Mouse (Mus musculus) hindbrain, embryonic 13.5 days (tissue): Measurements from ENCODE around the gene Gucd1. TPM values are rescaled to one million over a fixed set of nuclear protein-coding genes. Genes with fewer than 3 reads are reported as not detected.

Source experiments
- ATAC-seq: fragments of 200-750 bp; cut with Nextera tagmentation; 2 replicates; pipeline ENCODE4 v1.8.0; 2017; ENCODE audit warnings: moderate TSS enrichment; ENCODE audit not compliant: low FRiP score
- H3K27ac ChIP-seq: fragments of 300-500 bp; sonication (generic); 2 replicates; pipeline ENCODE4 v1.5.1; 2015; ENCODE audit warnings: inconsistent platforms, mild to moderate bottlenecking, moderate library complexity
- H3K27me3 ChIP-seq: fragments of 300-500 bp; sonication (generic); 2 replicates; pipeline ENCODE4 v1.6.1; 2015; ENCODE audit warnings: mild to moderate bottlenecking, inconsistent platforms
- H3K36me3 ChIP-seq: fragments of 300-500 bp; sonication (generic); 2 replicates; pipeline ENCODE4 v1.6.1; 2015; ENCODE audit warnings: mild to moderate bottlenecking, inconsistent platforms
- H3K4me1 ChIP-seq: fragments of 300-500 bp; sonication (generic); replicated peaks from 2 replicates; pipeline ENCODE4 v1.6.1; 2015; ENCODE audit warnings: inconsistent platforms
- H3K4me2 ChIP-seq: fragments of 300-500 bp; sonication (generic); 2 replicates; pipeline ENCODE4 v1.6.1; 2015; ENCODE audit warnings: inconsistent platforms, mild to moderate bottlenecking, moderate library complexity
- H3K4me3 ChIP-seq: fragments of 300-500 bp; sonication (generic); 2 replicates; pipeline ENCODE4 v1.5.1; 2015; ENCODE audit warnings: mild to moderate bottlenecking, inconsistent platforms
- H3K9ac ChIP-seq: fragments of 300-500 bp; sonication (generic); 2 replicates; pipeline ENCODE4 v1.6.1; 2015; ENCODE audit warnings: mild to moderate bottlenecking, inconsistent platforms
- H3K9me3 ChIP-seq: fragments of 300-500 bp; sonication (generic); 2 replicates; pipeline ENCODE4 v1.6.1; 2016; ENCODE audit warnings: inconsistent platforms
- WGBS: fragments of 180-500 bp; shearing (Covaris S2); methylation state at CpG from one replicate; pipeline ENCODE4 v1.1.7; 2015; 5-methylcytosine and 5-hydroxymethylcytosine counted together
- polyA plus RNA-seq: library from polyadenylated mRNA; unstranded; fragments of >200 nt; fragmentation: Nextera tagmentation; extraction: Ambion mirVana; gene quantifications from 2 replicates; pipeline ENCODE4 v1.2.1, GENCODE M21; 2015

Gene Gucd1
- polyA plus RNA-seq, 1 experiment from 2014 or later = 22.9 TPM

DNA sequence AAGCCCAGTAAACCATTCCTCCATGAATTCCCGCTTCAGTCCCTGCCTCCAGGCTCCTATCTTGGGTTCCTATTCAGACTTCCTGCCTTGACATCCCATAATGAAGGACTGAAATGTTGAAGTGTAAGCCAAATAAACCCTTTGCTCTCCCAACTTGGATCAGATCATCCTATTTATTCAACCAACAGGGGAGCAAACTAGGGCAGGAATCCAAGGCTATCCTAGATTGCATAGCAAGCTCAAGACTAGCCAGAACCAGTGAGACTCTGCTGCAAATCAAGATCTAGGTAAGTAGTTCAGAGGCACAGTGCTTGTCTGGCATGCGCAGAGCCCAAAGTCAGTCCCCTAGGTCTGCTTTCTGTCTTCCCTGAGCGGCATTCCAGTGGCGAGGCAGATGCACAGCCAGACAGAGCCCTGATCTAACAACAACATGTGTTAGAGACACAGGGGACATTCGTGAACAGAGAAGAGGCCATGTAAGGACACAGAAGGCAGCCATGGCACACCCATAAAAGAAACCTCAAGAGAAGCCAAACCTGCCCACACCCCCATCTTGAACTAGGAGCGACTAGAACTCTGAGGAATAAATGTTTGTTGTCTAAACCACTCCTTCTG, 68.9 kb downstream of the Gucd1 start:
- 84% methylated on average over 6 of the region's 6 CpGs for WGBS
- Histone ChIP-seq H3K36me3 (no peaks in the 10 kb centered on the region), H3K9me3 (no peaks in the 10 kb centered on the region), H3K9ac (no peak overlapping the region), H3K4me1 (peaks cover 25% of the 10 kb centered on the region), H3K27me3 (no peaks in the 10 kb centered on the region), H3K27ac (no peak overlapping the region), H3K4me2 (no peak overlapping the region), H3K4me3 (no peak overlapping the region)
- ATAC-seq = no peak

DNA sequence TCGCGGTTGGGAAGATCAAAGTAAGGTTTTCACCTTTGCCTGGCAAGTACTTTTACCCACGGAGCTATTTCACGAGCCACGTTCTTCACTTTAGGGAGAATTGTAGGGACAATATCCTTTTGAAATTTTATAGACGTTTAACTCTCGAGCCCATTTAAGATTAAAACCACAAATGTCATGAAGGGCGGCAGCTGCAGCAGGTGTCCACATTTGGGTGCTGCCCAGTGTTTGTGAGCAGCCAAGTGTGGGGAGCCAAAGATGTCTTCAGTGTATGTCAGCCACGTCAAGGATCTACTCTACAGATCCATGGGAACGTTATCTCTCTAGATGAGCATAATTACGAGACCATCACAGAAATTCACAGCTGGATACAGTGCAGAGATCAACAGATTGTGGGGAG, 70.3 kb downstream of the Gucd1 start:
- Histone ChIP-seq H3K4me3 (no peak overlapping the region), H3K27me3 (no peaks in the 10 kb centered on the region), H3K4me2 (no peak overlapping the region), H3K9me3 (no peaks in the 10 kb centered on the region), H3K4me1 (peaks cover 25% of the 10 kb centered on the region), H3K27ac (no peak overlapping the region), H3K9ac (no peak overlapping the region), H3K36me3 (no peaks in the 10 kb centered on the region)
- WGBS = 88% methylated on average over 11 of the region's 11 CpGs
- ATAC-seq = no peak

DNA sequence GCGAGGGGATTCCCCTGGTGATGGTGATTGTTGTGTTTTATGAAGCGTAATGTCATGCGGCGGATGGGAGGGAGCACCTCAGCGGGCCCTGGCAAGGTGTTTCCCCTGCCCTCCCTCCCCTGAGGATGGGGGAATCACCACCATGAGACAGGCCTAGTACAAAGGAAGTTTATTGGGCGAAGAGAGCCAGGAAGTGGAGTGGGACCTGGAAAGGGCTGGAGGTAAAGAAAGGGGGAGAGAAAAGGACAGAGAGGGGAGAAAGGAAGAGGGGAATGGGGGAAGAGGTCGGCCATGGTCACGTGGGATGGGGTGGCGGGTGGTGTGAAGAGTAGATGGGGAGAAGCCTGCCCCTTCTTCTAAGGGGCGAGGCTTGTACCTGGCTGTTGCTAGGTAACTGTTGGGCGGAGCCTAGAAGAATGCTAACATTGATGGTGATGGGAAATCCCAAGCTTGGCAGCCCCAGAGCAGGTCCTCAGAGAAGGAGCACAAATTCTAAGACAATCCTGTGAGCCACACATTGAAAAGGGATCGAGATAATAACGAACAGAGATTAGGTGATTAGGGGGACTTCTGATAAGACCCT, 71.2 kb downstream of the Gucd1 start:
- H3K4me1 ChIP-seq = peaks cover 20% of the 10 kb centered on the region
- 66% methylated on average over 13 of the region's 13 CpGs for WGBS
- H3K4me2 ChIP-seq = no peak overlapping the region
- no peaks in the 10 kb centered on the region for H3K27me3 ChIP-seq
- ATAC-seq = no peak
- no peak overlapping the region for H3K27ac ChIP-seq
- H3K36me3 ChIP-seq = no peaks in the 10 kb centered on the region
- no peaks in the 10 kb centered on the region for H3K9me3 ChIP-seq
- no peak overlapping the region for H3K9ac ChIP-seq
- no peak overlapping the region for H3K4me3 ChIP-seq

DNA sequence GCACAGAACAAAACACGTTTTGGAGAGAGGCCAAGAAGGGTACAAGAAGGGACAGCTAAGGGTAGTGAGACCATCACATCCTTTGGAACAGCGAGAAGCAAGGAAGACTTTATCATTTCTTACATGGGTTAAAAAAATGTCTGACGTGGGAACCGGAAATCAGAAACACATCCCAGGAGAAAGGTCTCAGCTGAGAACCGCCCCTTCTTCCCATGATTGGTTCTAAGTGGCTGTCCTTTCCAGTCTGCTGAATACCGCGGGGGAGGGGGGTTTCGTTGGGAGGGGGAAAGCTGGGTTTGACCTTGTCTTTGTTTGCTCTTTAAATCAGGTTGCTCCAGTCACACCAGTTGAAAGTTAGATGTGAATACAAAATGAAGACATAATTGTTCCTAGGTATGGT, 72.7 kb downstream of the Gucd1 start:
- 0 out of 2 replicates have a peak overlapping the region, but pooled peaks have one; percentile 35 for H3K27ac ChIP-seq
- no peak overlapping the region for H3K4me3 ChIP-seq
- no peaks in the 10 kb centered on the region for H3K27me3 ChIP-seq
- no peaks in the 10 kb centered on the region for H3K9me3 ChIP-seq
- 0 out of 2 replicates have a peak, but pooled peaks cover 9% of the 10 kb centered on the region for H3K4me1 ChIP-seq
- WGBS = 58% methylated on average over 8 of the region's 8 CpGs
- no peaks in the 10 kb centered on the region for H3K36me3 ChIP-seq
- H3K9ac ChIP-seq = no peak overlapping the region
- H3K4me2 ChIP-seq = no peak overlapping the region
- no peak for ATAC-seq

DNA sequence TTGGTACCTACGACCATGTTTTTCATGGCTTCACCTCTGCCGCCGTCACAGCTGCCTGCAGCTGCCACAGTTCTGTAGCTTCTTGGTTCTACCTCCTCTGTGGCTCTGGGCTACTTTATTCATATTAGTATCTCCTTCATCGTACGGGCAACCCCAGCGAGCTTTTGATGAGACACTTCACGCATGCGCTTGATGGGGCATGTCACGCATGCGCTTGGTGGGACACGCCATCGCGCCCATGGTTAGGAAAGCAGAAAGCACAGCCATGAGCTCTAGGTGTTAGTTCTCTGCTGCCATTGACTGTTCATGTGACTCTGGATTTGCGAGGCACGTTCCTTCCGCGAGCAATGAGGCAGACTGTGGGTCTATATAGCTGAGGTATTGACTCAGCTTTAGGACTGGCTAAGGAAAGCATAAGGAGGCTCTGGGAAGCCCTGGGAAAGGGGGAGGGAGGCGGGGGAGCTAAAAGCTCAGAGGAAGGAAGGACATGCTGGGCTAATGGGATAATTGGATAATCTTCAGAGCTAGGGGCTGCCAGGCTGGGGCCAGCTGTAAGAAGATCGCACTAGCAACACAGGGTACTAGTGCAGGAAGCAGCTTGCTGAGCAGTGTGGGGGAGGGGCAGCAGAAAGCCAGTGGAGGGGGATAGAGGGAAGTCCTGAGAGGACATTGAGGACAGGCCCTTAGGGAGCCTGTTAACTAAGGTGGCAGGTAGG, 73.5 kb downstream of the Gucd1 start:
- H3K27me3 ChIP-seq = no peaks in the 10 kb centered on the region

DNA sequence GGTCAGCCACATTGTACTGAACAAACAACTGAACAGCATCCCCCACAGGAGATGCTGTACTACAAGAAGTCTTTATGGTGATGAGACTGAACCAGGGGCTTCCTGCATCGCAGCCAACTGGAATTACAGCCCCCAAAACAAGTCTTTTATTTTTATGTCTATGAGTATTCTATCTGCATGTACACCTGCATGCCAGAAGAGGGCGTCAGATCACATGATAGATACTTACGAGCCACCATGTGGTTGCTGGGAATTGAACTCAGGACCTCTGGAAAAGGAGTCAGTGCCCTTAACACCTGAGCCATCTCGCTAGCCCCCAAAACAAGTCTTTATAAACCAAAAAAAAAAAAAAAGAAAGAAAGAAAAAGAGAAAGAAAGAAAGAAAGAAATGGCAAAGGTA, 74.8 kb downstream of the Gucd1 start:
- no peak for ATAC-seq
- Histone ChIP-seq H3K27me3 (no peaks in the 10 kb centered on the region), H3K36me3 (no peaks in the 10 kb centered on the region), H3K9me3 (no peaks in the 10 kb centered on the region), H3K4me1 (peaks cover 16% of the 10 kb centered on the region), H3K4me2 (no peak overlapping the region), H3K9ac (no peak overlapping the region), H3K4me3 (no peak overlapping the region), H3K27ac (no peak overlapping the region)
- WGBS = 79% methylated on average over 4 of the region's 4 CpGs

More for the DNA sequence above, 73.5 kb downstream of the Gucd1 start:
- Histone ChIP-seq H3K9ac (no peak overlapping the region), H3K4me1 (0 out of 2 replicates have a peak, but pooled peaks cover 9% of the 10 kb centered on the region), H3K4me2 (no peak overlapping the region), H3K36me3 (no peaks in the 10 kb centered on the region), H3K4me3 (no peak overlapping the region), H3K27ac (0 out of 2 replicates have a peak overlapping the region, but pooled peaks have one; percentile 35), H3K9me3 (no peaks in the 10 kb centered on the region)
- ATAC-seq = 0 out of 2 replicates have a peak, but pooled peaks have one; percentile 18
- WGBS = 78% methylated on average over 19 of the region's 19 CpGs

DNA sequence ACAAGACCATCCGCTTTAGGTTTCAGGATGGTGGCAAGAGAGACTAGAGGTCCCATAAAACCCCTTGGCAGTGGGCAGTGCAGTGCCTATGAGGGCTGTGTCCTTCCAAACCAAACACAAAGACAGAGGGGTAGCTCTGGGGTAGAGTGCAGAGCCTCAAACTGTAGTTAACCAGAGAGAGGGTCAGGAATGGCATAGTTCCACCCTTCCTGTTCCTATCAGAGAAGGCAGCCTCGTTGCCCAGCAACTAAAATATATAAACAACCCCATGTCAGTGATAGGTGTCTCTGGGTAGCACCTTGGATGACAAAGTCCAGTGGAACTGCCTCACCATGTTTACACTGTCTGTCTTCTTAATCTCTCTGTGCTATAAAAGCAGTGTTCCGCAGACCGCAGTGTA, 76.0 kb downstream of the Gucd1 start:
- WGBS = 85% methylated on average over 4 of the region's 4 CpGs
- H3K27me3 ChIP-seq = 0 out of 2 replicates have a peak, but pooled peaks cover 7% of the 10 kb centered on the region
- peaks cover 23% of the 10 kb centered on the region for H3K4me1 ChIP-seq
- ATAC-seq = no peak
- no peak overlapping the region for H3K4me2 ChIP-seq
- H3K9ac ChIP-seq = no peak overlapping the region
- no peak overlapping the region for H3K4me3 ChIP-seq
- no peak overlapping the region for H3K27ac ChIP-seq
- no peaks in the 10 kb centered on the region for H3K36me3 ChIP-seq
- no peaks in the 10 kb centered on the region for H3K9me3 ChIP-seq

DNA sequence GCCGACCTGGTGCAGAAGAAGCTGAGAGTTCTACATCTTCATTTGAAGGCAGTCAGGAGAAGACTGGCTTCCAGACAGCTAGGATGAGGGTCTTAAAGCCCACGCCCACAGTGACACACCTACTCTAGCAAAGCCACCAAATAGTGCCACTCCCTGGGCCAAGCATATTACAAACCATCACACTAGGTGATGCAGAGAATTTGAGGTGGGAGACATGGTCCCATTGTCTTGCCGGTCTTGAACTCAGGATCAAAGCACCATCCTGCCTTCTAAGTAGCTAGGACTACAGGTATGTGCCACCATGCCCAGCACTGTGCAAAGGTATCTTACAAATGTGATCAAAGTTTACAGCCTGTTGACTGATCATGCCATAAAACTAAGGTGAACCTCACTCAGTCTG, 77.0 kb downstream of the Gucd1 start:
- Histone ChIP-seq H3K36me3 (no peaks in the 10 kb centered on the region), H3K4me2 (no peak overlapping the region), H3K9ac (no peak overlapping the region), H3K27me3 (0 out of 2 replicates have a peak, but pooled peaks cover 7% of the 10 kb centered on the region), H3K4me3 (no peak overlapping the region), H3K4me1 (peaks cover 23% of the 10 kb centered on the region), H3K27ac (no peak overlapping the region), H3K9me3 (no peaks in the 10 kb centered on the region)
- no peak for ATAC-seq
- 92% methylated on average over 3 of the region's 3 CpGs for WGBS

DNA sequence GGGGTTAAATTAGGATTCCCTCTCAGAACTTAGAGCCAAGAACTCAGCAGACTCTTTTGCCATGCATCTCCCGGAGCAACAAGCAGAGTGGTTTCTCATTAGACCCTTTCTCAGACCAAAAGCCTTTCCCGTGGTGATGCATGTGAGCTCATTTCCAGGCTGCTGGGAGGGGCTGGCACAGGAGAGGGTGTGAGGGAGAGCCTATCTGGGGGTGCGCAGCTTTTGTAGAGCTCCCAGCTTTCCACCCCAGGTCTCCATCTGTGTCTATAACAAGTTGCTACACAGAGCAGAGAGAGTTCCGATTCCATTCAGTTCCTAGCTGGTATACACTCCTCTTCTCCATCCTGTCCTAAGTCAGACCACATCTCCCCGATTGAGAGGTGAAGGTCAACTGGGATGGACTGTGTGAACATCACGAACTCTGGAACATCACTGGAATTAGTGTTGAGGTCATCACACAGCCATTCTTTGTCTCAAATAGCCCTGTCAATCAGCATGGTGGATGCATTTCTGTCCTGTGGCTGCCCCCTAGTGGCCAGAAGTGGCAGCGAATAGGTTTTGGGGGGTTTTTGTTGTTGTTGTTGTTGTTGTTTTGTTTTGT, 78.5 kb downstream of the Gucd1 start:
- Histone ChIP-seq H3K27me3 (0 out of 2 replicates have a peak, but pooled peaks cover 7% of the 10 kb centered on the region), H3K4me3 (no peak overlapping the region), H3K36me3 (no peaks in the 10 kb centered on the region), H3K27ac (peak overlapping the region; percentile 10; the same call in 1 of the 2 replicates), H3K9me3 (no peaks in the 10 kb centered on the region), H3K4me1 (peaks cover 17% of the 10 kb centered on the region), H3K9ac (no peak overlapping the region), H3K4me2 (no peak overlapping the region)
- 43% methylated on average over 7 of the region's 7 CpGs for WGBS
- ATAC-seq = peak; percentile 33

DNA sequence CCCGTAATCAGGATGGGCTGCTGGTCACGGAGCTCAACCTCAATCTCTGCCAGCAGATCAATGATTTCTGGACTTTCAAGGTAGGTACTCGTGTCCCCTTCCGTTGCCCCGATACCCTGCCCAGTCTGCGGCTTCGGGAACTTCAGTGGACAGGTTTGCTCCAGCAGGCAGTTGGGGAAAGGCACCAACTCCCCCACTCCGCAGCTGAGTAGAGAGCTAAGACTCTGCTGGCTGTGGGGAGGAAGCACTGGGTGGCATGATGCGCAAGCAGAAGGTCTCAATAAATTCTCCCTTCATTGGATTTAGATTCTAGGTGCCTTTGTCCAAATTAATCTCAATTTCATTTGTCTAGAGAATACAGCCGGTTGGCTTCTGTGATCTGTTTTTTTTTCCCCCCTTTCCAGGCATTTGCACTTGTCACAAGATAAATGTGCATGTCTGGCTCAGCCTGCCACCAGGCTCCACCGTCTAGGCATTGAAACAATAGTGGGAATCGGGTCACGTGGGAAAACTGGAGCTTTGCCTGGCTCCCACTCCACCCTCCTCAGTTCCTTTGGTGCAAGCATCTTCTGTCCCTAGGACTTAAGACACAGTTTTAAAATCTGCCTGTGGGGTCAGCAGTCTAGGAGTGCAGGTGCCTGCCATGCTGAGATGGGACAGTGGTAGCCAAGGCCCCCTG, 79.5 kb downstream of the Gucd1 start:
- 55% methylated on average over 13 of the region's 13 CpGs for WGBS
- Histone ChIP-seq H3K9ac (peak overlapping the region; percentile 35; the same call in 1 of the 2 replicates), H3K9me3 (no peaks in the 10 kb centered on the region), H3K4me3 (no peak overlapping the region), H3K27ac (peak overlapping the region; percentile 77), H3K36me3 (no peaks in the 10 kb centered on the region), H3K27me3 (0 out of 2 replicates have a peak, but pooled peaks cover 7% of the 10 kb centered on the region), H3K4me2 (no peak overlapping the region), H3K4me1 (peaks cover 14% of the 10 kb centered on the region)
- peak; percentile 71 for ATAC-seq

DNA sequence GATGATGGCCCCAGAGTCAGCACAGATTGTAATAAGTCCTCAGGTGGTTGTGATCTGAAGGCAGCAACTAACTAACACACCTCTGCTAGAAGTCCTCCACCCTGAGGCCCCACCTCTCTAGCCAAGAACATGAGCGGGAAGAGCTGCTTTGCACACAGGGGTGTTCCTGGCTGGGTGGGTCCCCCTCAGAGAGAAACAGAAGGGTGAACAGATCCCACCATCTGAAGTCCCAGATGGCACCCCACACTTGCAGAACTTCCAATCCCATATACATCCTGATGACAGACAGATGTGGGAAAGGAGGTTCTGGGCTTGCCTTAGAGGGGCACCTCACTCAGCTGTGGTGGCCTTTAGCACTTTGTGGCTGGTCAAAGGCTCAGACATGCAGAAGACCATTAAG, 80.5 kb downstream of the Gucd1 start:
- peaks cover 14% of the 10 kb centered on the region for H3K4me1 ChIP-seq
- 0 out of 2 replicates have a peak, but pooled peaks cover 7% of the 10 kb centered on the region for H3K27me3 ChIP-seq
- H3K4me3 ChIP-seq = no peak overlapping the region
- no peak; the same call in 1 of the 2 replicates for ATAC-seq
- 94% methylated on average over 1 of the region's 1 CpGs for WGBS
- peak overlapping the region; percentile 35; the same call in 1 of the 2 replicates for H3K9ac ChIP-seq
- H3K27ac ChIP-seq = no peak overlapping the region
- H3K36me3 ChIP-seq = no peaks in the 10 kb centered on the region
- H3K4me2 ChIP-seq = no peak overlapping the region
- H3K9me3 ChIP-seq = no peaks in the 10 kb centered on the region
